In the genomic region with DNA sequence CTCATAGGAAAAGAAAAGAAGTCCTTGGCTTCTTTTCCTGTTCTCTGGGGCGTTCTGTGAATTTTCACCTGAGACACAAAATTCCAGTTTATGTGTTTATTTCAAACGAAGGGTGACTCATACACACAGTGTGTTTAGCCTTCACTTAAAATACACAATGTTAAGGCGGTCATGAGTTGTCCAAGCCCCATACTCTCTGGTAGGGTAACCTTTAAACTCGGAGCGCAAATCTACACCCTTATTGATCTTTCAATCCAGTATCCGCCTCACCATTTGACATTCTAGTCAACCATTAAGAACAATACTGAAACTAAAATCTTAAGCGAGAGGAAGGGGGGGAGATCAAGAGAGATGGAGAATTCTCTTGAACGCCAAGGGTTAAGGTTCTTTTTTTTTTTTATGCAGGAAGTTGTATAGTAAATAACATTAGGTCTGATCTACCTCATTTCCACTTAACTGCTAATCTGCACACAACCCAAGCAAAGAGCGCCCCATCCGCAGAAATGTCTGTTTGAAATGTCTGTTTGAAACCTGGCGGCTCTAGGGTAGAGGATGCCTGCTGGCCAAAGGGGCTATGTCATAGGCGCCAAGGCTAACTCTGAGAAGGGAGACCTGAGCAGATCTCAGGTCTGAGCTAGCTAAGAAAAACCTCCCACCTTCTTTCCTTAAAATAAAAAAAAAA, we compare ENCODE assay signal across 10 mouse cellular contexts. TPM values are rescaled to one million over a fixed set of nuclear protein-coding genes. Genes with fewer than 3 reads are reported as not detected.
DNase-seq lines count a peak whose midpoint lies in the region; ATAC-seq lines count a peak whose summit lies in the region.
"Had no signal": no experiment of that assay in that cellular context is flagged by ENCODE, and none has a peak within 500 bp of the region (broad histone marks: within the 10 kb centered on the region; RNA-seq: fewer than 3 reads in every experiment).

No protein-coding gene starts in this region.

- WGBS in heart, embryonic 10.5 days = 17% methylated on average over 12 of the region's 12 CpGs
- WGBS in hindbrain, embryonic 12.5 days = 4% methylated on average over 12 of the region's 12 CpGs
- 6% methylated on average over 12 of the region's 12 CpGs for WGBS in midbrain, embryonic 13.5 days

- H3K4me3 ChIP-seq in heart, embryonic 10.5 days = peak overlapping the region; percentile 71
- peak overlapping the region; percentile 42 for H3K4me3 ChIP-seq in hindbrain, embryonic 12.5 days
- peak overlapping the region; percentile 48 for H3K4me3 ChIP-seq in midbrain, embryonic 13.5 days (replicated peaks)
- H3K4me3 ChIP-seq: erythroblast, embryonic 14.5 days had no signal

- H3K36me3 ChIP-seq in heart, embryonic 10.5 days = 0 out of 2 replicates have a peak, but pooled peaks cover 6% of the 10 kb centered on the region
- no peaks in the 10 kb centered on the region for H3K36me3 ChIP-seq in hindbrain, embryonic 12.5 days
- H3K36me3 ChIP-seq in midbrain, embryonic 13.5 days = no peaks in the 10 kb centered on the region; the same call in 1 of the 2 replicates

- peaks cover 70% of the 10 kb centered on the region for H3K27me3 ChIP-seq in heart, embryonic 10.5 days (ENCODE audit: insufficient read depth, poor library complexity, severe bottlenecking)
- peaks cover 82% of the 10 kb centered on the region for H3K27me3 ChIP-seq in hindbrain, embryonic 12.5 days
- peaks cover 99% of the 10 kb centered on the region for H3K27me3 ChIP-seq in midbrain, embryonic 13.5 days

- no peak overlapping the region for H3K27ac ChIP-seq in heart, embryonic 10.5 days
- 0 out of 2 replicates have a peak overlapping the region, but pooled peaks have one; percentile 69 for H3K27ac ChIP-seq in hindbrain, embryonic 12.5 days
- H3K27ac ChIP-seq in midbrain, embryonic 13.5 days = peak overlapping the region; percentile 86

- no peak for DNase-seq in heart, embryonic 10.5 days (ENCODE audit: low spot score)
- DNase-seq in heart, postnatal 25 days (ENCODE audit: low spot score) = no peak
- peak; percentile 85 for DNase-seq in CD4-positive helper T cell, adult 2 months (ENCODE audit: low read depth, low spot score)
- no peak for DNase-seq in cerebellum, postnatal 10 days
- DNase-seq in cerebellum, adult 11-12 months = no peak
- DNase-seq: kidney, adult 9 months had no signal

- H3K4me2 ChIP-seq in hindbrain, embryonic 12.5 days (replicated peaks) = peak overlapping the region; percentile 37; the same call in 1 of the 2 replicates
- H3K4me2 ChIP-seq in midbrain, embryonic 13.5 days (replicated peaks) = peak overlapping the region; percentile 68

- intact Hi-C loops in heart, postnatal 25 days (cut with DNase I) = loop anchor here (10.0 kb wide), 2 partner anchors 251 to 341 kb away; no protein-coding TSS in a partner anchor

- ATAC-seq in hindbrain, embryonic 12.5 days (ENCODE audit: low FRiP score) = no peak
- ATAC-seq in midbrain, embryonic 13.5 days = no peak
- ATAC-seq in frontal cortex, adult (ENCODE audit: low TSS enrichment) = no peak

- no peak overlapping the region; the same call in 1 of the 2 replicates for H3K9ac ChIP-seq in hindbrain, embryonic 12.5 days
- peak overlapping the region; percentile 80 for H3K9ac ChIP-seq in midbrain, embryonic 13.5 days (replicated peaks)

- no peaks in the 10 kb centered on the region for H3K9me3 ChIP-seq in heart, embryonic 10.5 days
- H3K9me3 ChIP-seq in hindbrain, embryonic 12.5 days (replicated peaks) = no peaks in the 10 kb centered on the region
- no peaks in the 10 kb centered on the region for H3K9me3 ChIP-seq in midbrain, embryonic 13.5 days

- H3K4me1 ChIP-seq in heart, embryonic 10.5 days = peaks cover 48% of the 10 kb centered on the region
- H3K4me1 ChIP-seq in hindbrain, embryonic 12.5 days = peaks cover 16% of the 10 kb centered on the region
- peaks cover 38% of the 10 kb centered on the region for H3K4me1 ChIP-seq in midbrain, embryonic 13.5 days (replicated peaks)

RNA-seq across cellular contexts. Expression of a gene that starts 5.2 kb away (rescaled TPM):
- polyA plus RNA-seq in heart, embryonic 10.5 days (2016; fragmentation: Nextera tagmentation; extraction: Ambion mirVana) = 1.1 and 2.6 TPM in 2 replicates
- not detected for total RNA-seq in heart, postnatal 25 days (2021)
- 1.1 and 2.9 TPM in 2 replicates for polyA plus RNA-seq in hindbrain, embryonic 12.5 days (2016; fragmentation: Nextera tagmentation; extraction: Ambion mirVana)
- polyA plus RNA-seq in midbrain, embryonic 13.5 days (2015; fragmentation: Nextera tagmentation; extraction: Ambion mirVana) = 1.7 and 3.9 TPM in 2 replicates
- polyA plus RNA-seq: erythroblast, embryonic 14.5 days had no signal

RNA-seq across cellular contexts. Expression of a gene that starts 13.5 kb away (rescaled TPM):
- 0.76 TPM in 1 of 2 replicates, not detected in the other for polyA plus RNA-seq in heart, embryonic 10.5 days (2016; fragmentation: Nextera tagmentation; extraction: Ambion mirVana)
- not detected for total RNA-seq in heart, postnatal 25 days (2021)
- 3.5 and 3.8 TPM in 2 replicates for polyA plus RNA-seq in hindbrain, embryonic 12.5 days (2016; fragmentation: Nextera tagmentation; extraction: Ambion mirVana)
- polyA plus RNA-seq in midbrain, embryonic 13.5 days (2015; fragmentation: Nextera tagmentation; extraction: Ambion mirVana) = 3.5 and 5.3 TPM in 2 replicates
- polyA plus RNA-seq: erythroblast, embryonic 14.5 days had no signal

RNA-seq across cellular contexts. Expression of a gene that starts 14.0 kb away (rescaled TPM):
- polyA plus RNA-seq in heart, embryonic 10.5 days (2016; fragmentation: Nextera tagmentation; extraction: Ambion mirVana) = 9.1 and 21.7 TPM in 2 replicates
- total RNA-seq in heart, postnatal 25 days (2021) = 1 to 10 TPM; 1.1 to 1.7 TPM
- polyA plus RNA-seq in hindbrain, embryonic 12.5 days (2016; fragmentation: Nextera tagmentation; extraction: Ambion mirVana) = 48.4 and 63.4 TPM in 2 replicates
- polyA plus RNA-seq in midbrain, embryonic 13.5 days (2015; fragmentation: Nextera tagmentation; extraction: Ambion mirVana) = 94.8 and 119 TPM in 2 replicates
